Mouse (Mus musculus): ENCODE measurements around the gene Eif3j1.

GRCm38 (mm10) chr2:122027862-122028755 is at the start of gene Eif3j1:
- TF ChIP-seq CTCF (IDR thresholded peaks at IDR 0.05) (no peak), EP300 (IDR thresholded peaks at IDR 0.05) (no peak; the same call in 1 of the 2 replicates)

All from lung, postnatal 0 days (tissue).